Mouse (Mus musculus) heart, adult 2 months (tissue): ENCODE measurements around the gene Mex3a.

Source experiments
- CTCF ChIP-seq: fragments of 200-600 bp; IDR thresholded peaks from 2 replicates; pipeline ENCODE4 v1.8.1; 2022; ENCODE audit warnings: antibody characterized with exemption, mild to moderate bottlenecking, moderate library complexity
- POLR2A ChIP-seq: fragments of 200-500 bp; IDR thresholded peaks from 2 replicates; pipeline ENCODE4 v1.6.1; 2011; ENCODE audit warnings: mild to moderate bottlenecking, low read depth, low read length, control low read depth; ENCODE audit not compliant: insufficient read depth

GRCm38 (mm10) chr3:88535005-88535404 is 2.8 kb downstream of the Mex3a start:
- TF ChIP-seq CTCF (no peak), POLR2A (no peak)
